Mouse (Mus musculus) lung, postnatal 36 days (tissue): Measurements from ENCODE around the gene Bmpr1a.
"Not testable (repeated sequence)": the region's sequence is repeated elsewhere in the genome, so short reads cannot be mapped to it uniquely, and the experiment has no call there.

Source experiments
- DNase-seq: peaks from one replicate; pipeline ENCODE4 v3.0.0; 2022; ENCODE audit warnings: mixed read lengths

The Bmpr1a gene

GRCm38 (mm10) chr14:34378560-34379331, 124.4 kb downstream of the Bmpr1a start:
- peak; percentile 32 for DNase-seq

GRCm38 (mm10) chr14:34377121-34377520, 126.0 kb downstream of the Bmpr1a start:
- DNase-seq, result no peak

GRCm38 (mm10) chr14:34375941-34376340, 127.2 kb downstream of the Bmpr1a start:
- no peak for DNase-seq

GRCm38 (mm10) chr14:34375415-34375904, 127.7 kb downstream of the Bmpr1a start, which contains the start of gene Mmrn2:
Gene Mmrn2, plus strand, starts transcription at chr14:34375465.
- DNase-seq, result no peak

GRCm38 (mm10) chr14:34374577-34374976, 128.6 kb downstream of the Bmpr1a start, which contains the start of gene Sncg:
Gene Sncg, minus strand, starts transcription at chr14:34374789.
- DNase-seq, result no peak

GRCm38 (mm10) chr14:34373581-34373980, 129.6 kb downstream of the Bmpr1a start:
- DNase-seq, result no peak

- DNase-seq, result peak; percentile 63
These were observed 130.5 kb downstream of the Bmpr1a start for GRCm38 (mm10) chr14:34372646-34373045.

- DNase-seq, result no peak
These were observed 131.4 kb downstream of the Bmpr1a start for GRCm38 (mm10) chr14:34371763-34372162.

- no peak for DNase-seq
These were observed 132.2 kb downstream of the Bmpr1a start for GRCm38 (mm10) chr14:34370921-34371320.

- no peak for DNase-seq
These were observed 132.9 kb downstream of the Bmpr1a start for GRCm38 (mm10) chr14:34370203-34370602.

- DNase-seq, result no peak
These were observed 138.0 kb downstream of the Bmpr1a start for GRCm38 (mm10) chr14:34365147-34365507.

GRCm38 (mm10) chr14:34364254-34365146, 138.6 kb downstream of the Bmpr1a start:
- not testable (repeated sequence) for DNase-seq

GRCm38 (mm10) chr14:34363490-34364253, 139.5 kb downstream of the Bmpr1a start:
- peak; percentile 89 for DNase-seq

- DNase-seq, result peak; percentile 87
These were observed 140.3 kb downstream of the Bmpr1a start for GRCm38 (mm10) chr14:34362726-34363445.

- no peak for DNase-seq
These were observed 141.0 kb downstream of the Bmpr1a start for GRCm38 (mm10) chr14:34362135-34362534.
